Mouse (Mus musculus) G1E (cell line): ENCODE measurements around the gene Ndufs6.

ENCODE experiments used
- CTCF ChIP-seq: IDR thresholded peaks from 2 replicates; pipeline ENCODE4 v1.5.1; 2012; ENCODE audit warnings: low read depth, low read length, inconsistent platforms, mixed read lengths
- POLR2AphosphoS5 ChIP-seq: IDR thresholded peaks from 2 replicates; pipeline ENCODE4 v1.6.1; 2012; ENCODE audit warnings: low read depth, low read length, inconsistent platforms; ENCODE audit not compliant: insufficient replicate concordance
- TAL1 ChIP-seq: conservative IDR thresholded peaks from 2 replicates; pipeline ENCODE4 v1.6.1; 2012; ENCODE audit warnings: low read depth, low read length, inconsistent platforms, mixed read lengths

GRCm38 (mm10) chr13:73377637-73378036 lies 49.3 kb upstream of the Ndufs6 start:
- TF ChIP-seq CTCF, result no peak
- no peak for TF ChIP-seq POLR2AphosphoS5
- no peak for TF ChIP-seq TAL1
